Mouse (Mus musculus) liver, postnatal 0 days (tissue): Measurements from ENCODE around the gene Pcdh7.

ENCODE experiments used
- CTCF ChIP-seq: sonication (generic); IDR thresholded peaks from 2 replicates; pipeline ENCODE4 v1.5.1; 2016; ENCODE audit warnings: antibody characterized with exemption, low read depth
- EP300 ChIP-seq: IDR thresholded peaks from 2 replicates; pipeline ENCODE4 v1.6.1; 2016; ENCODE audit warnings: antibody characterized with exemption, low read depth, mild to moderate bottlenecking

DNA sequence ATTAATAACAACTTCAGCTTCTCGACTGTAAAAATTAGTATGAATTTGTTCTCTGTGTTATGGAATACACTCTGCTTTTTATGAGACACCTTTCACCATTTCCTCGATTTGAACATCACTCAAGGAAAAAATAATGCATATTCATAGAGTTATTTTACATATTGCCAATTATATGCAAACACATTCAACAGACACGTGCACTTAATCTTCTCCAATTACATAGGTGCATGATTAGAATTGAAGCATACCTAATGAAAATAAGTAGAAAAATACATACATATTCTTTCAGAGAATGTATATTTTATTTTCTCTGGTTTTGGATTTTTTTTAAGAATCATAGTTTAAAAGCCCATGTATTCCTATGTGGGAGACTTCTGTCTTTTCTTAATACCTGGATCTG, 64.8 kb downstream of the Pcdh7 start:
- TF ChIP-seq EP300 = no peak
- TF ChIP-seq CTCF = no peak
